Mouse (Mus musculus) ES-E14 (cell line): ENCODE results near the gene Sh3d21.

Experiments used
- MAFK ChIP-seq: IDR thresholded peaks from 2 replicates; pipeline ENCODE4 v1.6.1; 2014; ENCODE audit warnings: mild to moderate bottlenecking, low read depth, low read length, inconsistent platforms; ENCODE audit not compliant: insufficient read depth
- ZC3H11A ChIP-seq: IDR thresholded peaks from 2 replicates; pipeline ENCODE4 v1.6.1; 2012; ENCODE audit warnings: low read depth, mild to moderate bottlenecking, inconsistent platforms, low read length, borderline replicate concordance
- ZNF384 ChIP-seq: IDR thresholded peaks from 2 replicates; pipeline ENCODE4 v1.6.1; 2012; ENCODE audit warnings: low read depth, low read length, inconsistent platforms

DNA sequence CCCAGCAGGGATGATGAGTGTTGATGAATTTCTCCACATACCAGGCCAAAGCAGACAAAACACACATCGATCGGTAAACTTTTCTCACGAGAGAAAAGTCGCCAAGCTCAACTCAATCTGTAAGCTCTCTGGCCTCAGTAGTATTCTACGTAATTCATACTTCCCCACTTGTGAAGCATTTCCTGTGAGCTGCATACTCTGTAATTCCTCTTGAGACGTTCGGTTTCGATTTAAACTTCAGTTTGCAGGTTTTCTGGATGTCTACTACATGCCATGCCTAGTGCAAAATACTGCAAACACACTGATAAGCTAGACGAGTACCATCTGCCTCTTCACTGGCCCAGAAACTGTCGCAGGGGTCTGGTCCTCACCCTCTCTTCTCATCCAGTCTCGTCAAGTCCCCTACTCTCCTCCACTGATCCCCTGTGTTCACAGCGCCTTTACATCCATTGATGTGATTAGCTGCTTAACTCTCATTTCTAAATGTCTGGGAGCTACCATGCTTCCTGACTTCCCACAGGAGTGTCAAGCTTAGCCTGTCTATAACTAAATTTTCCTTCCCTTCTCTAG is 41.5 kb upstream of the Sh3d21 start:
- TF ChIP-seq MAFK (no peak), ZNF384 (no peak), ZC3H11A (no peak)
